Mouse (Mus musculus): ENCODE data around the gene BC067074. TPM values are rescaled to one million over a fixed set of nuclear protein-coding genes. Genes with fewer than 3 reads are reported as not detected.

BC067074 gene
- polyA plus RNA-seq, 1 experiment from 2014 or later, result 0.80 TPM

GRCm38 (mm10) chr13:113267204-113267603, 25.8 kb upstream of the BC067074 start:
- no peaks in the 10 kb centered on the region for H3K9me3 ChIP-seq (replicated peaks; ENCODE audit: control insufficient read depth, low read length, poor library complexity, severe bottlenecking)
- H3K4me1 ChIP-seq (ENCODE audit: control insufficient read depth, insufficient read depth, low read length), result 0 out of 2 replicates have a peak, but pooled peaks cover 2% of the 10 kb centered on the region
- H3K27me3 ChIP-seq (ENCODE audit: control insufficient read depth, insufficient read depth, low read depth, low read length), result no peaks in the 10 kb centered on the region
- 96% methylated on average over 3 of the region's 3 CpGs for WGBS
- H3K36me3 ChIP-seq (ENCODE audit: control insufficient read depth, insufficient read depth, low read length), result no peaks in the 10 kb centered on the region
- ATAC-seq, result no peak
- no peak overlapping the region for H3K9ac ChIP-seq (ENCODE audit: low read depth, low read length)
- no peak overlapping the region for H3K4me2 ChIP-seq (ENCODE audit: low read length)
- no peak overlapping the region for H3K27ac ChIP-seq (ENCODE audit: low read length)
- H3K4me3 ChIP-seq (ENCODE audit: low read depth, low read length), result no peak overlapping the region

GRCm38 (mm10) chr13:113269777-113270776, 22.9 kb upstream of the BC067074 start:
- H3K27ac ChIP-seq (ENCODE audit: low read length), result no peak overlapping the region
- H3K9me3 ChIP-seq (replicated peaks; ENCODE audit: control insufficient read depth, low read length, poor library complexity, severe bottlenecking), result no peaks in the 10 kb centered on the region
- 42% methylated on average over 18 of the region's 18 CpGs for WGBS
- H3K4me1 ChIP-seq (ENCODE audit: control insufficient read depth, insufficient read depth, low read length), result 0 out of 2 replicates have a peak, but pooled peaks cover 2% of the 10 kb centered on the region
- H3K4me3 ChIP-seq (ENCODE audit: low read depth, low read length), result no peak overlapping the region
- peak; percentile 93 for ATAC-seq
- H3K27me3 ChIP-seq (ENCODE audit: control insufficient read depth, insufficient read depth, low read depth, low read length), result no peaks in the 10 kb centered on the region
- H3K4me2 ChIP-seq (ENCODE audit: low read length), result no peak overlapping the region
- no peak overlapping the region for H3K9ac ChIP-seq (ENCODE audit: low read depth, low read length)
- no peaks in the 10 kb centered on the region for H3K36me3 ChIP-seq (ENCODE audit: control insufficient read depth, insufficient read depth, low read length)

- Histone ChIP-seq H3K4me2 (ENCODE audit: low read length) (no peak overlapping the region), H3K27ac (ENCODE audit: low read length) (no peak overlapping the region), H3K36me3 (ENCODE audit: control insufficient read depth, insufficient read depth, low read length) (no peaks in the 10 kb centered on the region), H3K4me1 (ENCODE audit: control insufficient read depth, insufficient read depth, low read length) (0 out of 2 replicates have a peak, but pooled peaks cover 2% of the 10 kb centered on the region), H3K27me3 (ENCODE audit: control insufficient read depth, insufficient read depth, low read depth, low read length) (no peaks in the 10 kb centered on the region), H3K9me3 (replicated peaks; ENCODE audit: control insufficient read depth, low read length, poor library complexity, severe bottlenecking) (no peaks in the 10 kb centered on the region), H3K4me3 (ENCODE audit: low read depth, low read length) (no peak overlapping the region), H3K9ac (ENCODE audit: low read depth, low read length) (no peak overlapping the region)
- ATAC-seq, result no peak
- 94% methylated on average over 8 of the region's 8 CpGs for WGBS
Observed at GRCm38 (mm10) chr13:113271189-113271588, 21.8 kb upstream of the BC067074 start.

- no peaks in the 10 kb centered on the region for H3K36me3 ChIP-seq (ENCODE audit: control insufficient read depth, insufficient read depth, low read length)
- H3K4me1 ChIP-seq (ENCODE audit: control insufficient read depth, insufficient read depth, low read length), result no peaks in the 10 kb centered on the region
- WGBS, result 92% methylated on average over 7 of the region's 7 CpGs
- ATAC-seq, result no peak
- H3K4me2 ChIP-seq (ENCODE audit: low read length), result no peak overlapping the region
- H3K27me3 ChIP-seq (ENCODE audit: control insufficient read depth, insufficient read depth, low read depth, low read length), result no peaks in the 10 kb centered on the region
- no peak overlapping the region for H3K9ac ChIP-seq (ENCODE audit: low read depth, low read length)
- H3K27ac ChIP-seq (ENCODE audit: low read length), result no peak overlapping the region
- no peak overlapping the region for H3K4me3 ChIP-seq (ENCODE audit: low read depth, low read length)
- no peaks in the 10 kb centered on the region for H3K9me3 ChIP-seq (replicated peaks; ENCODE audit: control insufficient read depth, low read length, poor library complexity, severe bottlenecking)
Observed at GRCm38 (mm10) chr13:113287141-113287540, 5.8 kb upstream of the BC067074 start.

- no peak overlapping the region for H3K27ac ChIP-seq (ENCODE audit: low read length)
Observed at GRCm38 (mm10) chr13:113288210-113289197, 4.5 kb upstream of the BC067074 start.

GRCm38 (mm10) chr13:113289760-113290159, 3.2 kb upstream of the BC067074 start:
- no peak for ATAC-seq
- H3K9ac ChIP-seq (ENCODE audit: low read depth, low read length), result no peak overlapping the region
- H3K27me3 ChIP-seq (ENCODE audit: control insufficient read depth, insufficient read depth, low read depth, low read length), result no peaks in the 10 kb centered on the region
- no peaks in the 10 kb centered on the region for H3K36me3 ChIP-seq (ENCODE audit: control insufficient read depth, insufficient read depth, low read length)
- H3K27ac ChIP-seq (ENCODE audit: low read length), result no peak overlapping the region
- WGBS, result 52% methylated on average over 4 of the region's 4 CpGs
- no peak overlapping the region for H3K4me2 ChIP-seq (ENCODE audit: low read length)
- no peak overlapping the region for H3K4me3 ChIP-seq (ENCODE audit: low read depth, low read length)
- H3K4me1 ChIP-seq (ENCODE audit: control insufficient read depth, insufficient read depth, low read length), result no peaks in the 10 kb centered on the region; the same call in 1 of the 2 replicates
- H3K9me3 ChIP-seq (replicated peaks; ENCODE audit: control insufficient read depth, low read length, poor library complexity, severe bottlenecking), result no peaks in the 10 kb centered on the region

More at GRCm38 (mm10) chr13:113288210-113289197, 4.5 kb upstream of the BC067074 start:
- Histone ChIP-seq H3K36me3 (ENCODE audit: control insufficient read depth, insufficient read depth, low read length) (no peaks in the 10 kb centered on the region), H3K9me3 (replicated peaks; ENCODE audit: control insufficient read depth, low read length, poor library complexity, severe bottlenecking) (no peaks in the 10 kb centered on the region), H3K4me3 (ENCODE audit: low read depth, low read length) (no peak overlapping the region), H3K9ac (ENCODE audit: low read depth, low read length) (no peak overlapping the region), H3K4me2 (ENCODE audit: low read length) (no peak overlapping the region), H3K27me3 (ENCODE audit: control insufficient read depth, insufficient read depth, low read depth, low read length) (no peaks in the 10 kb centered on the region), H3K4me1 (ENCODE audit: control insufficient read depth, insufficient read depth, low read length) (no peaks in the 10 kb centered on the region; the same call in 1 of the 2 replicates)
- WGBS, result 85% methylated on average over 7 of the region's 7 CpGs
- ATAC-seq, result no peak

- no peaks in the 10 kb centered on the region for H3K9me3 ChIP-seq (replicated peaks; ENCODE audit: control insufficient read depth, low read length, poor library complexity, severe bottlenecking)
- H3K27me3 ChIP-seq (ENCODE audit: control insufficient read depth, insufficient read depth, low read depth, low read length), result no peaks in the 10 kb centered on the region
- ATAC-seq, result no peak
- WGBS, result 85% methylated on average over 8 of the region's 8 CpGs
- H3K9ac ChIP-seq (ENCODE audit: low read depth, low read length), result no peak overlapping the region
- H3K36me3 ChIP-seq (ENCODE audit: control insufficient read depth, insufficient read depth, low read length), result no peaks in the 10 kb centered on the region
- H3K27ac ChIP-seq (ENCODE audit: low read length), result no peak overlapping the region
- H3K4me1 ChIP-seq (ENCODE audit: control insufficient read depth, insufficient read depth, low read length), result no peaks in the 10 kb centered on the region; the same call in 1 of the 2 replicates
- H3K4me3 ChIP-seq (ENCODE audit: low read depth, low read length), result no peak overlapping the region
- H3K4me2 ChIP-seq (ENCODE audit: low read length), result no peak overlapping the region
Observed at GRCm38 (mm10) chr13:113292001-113292400, 958 bp upstream of the BC067074 start.

- Histone ChIP-seq H3K9ac (ENCODE audit: low read depth, low read length) (no peak overlapping the region), H3K9me3 (replicated peaks; ENCODE audit: control insufficient read depth, low read length, poor library complexity, severe bottlenecking) (no peaks in the 10 kb centered on the region), H3K4me3 (ENCODE audit: low read depth, low read length) (peak overlapping the region; percentile 63), H3K27ac (ENCODE audit: low read length) (no peak overlapping the region), H3K27me3 (ENCODE audit: control insufficient read depth, insufficient read depth, low read depth, low read length) (no peaks in the 10 kb centered on the region), H3K36me3 (ENCODE audit: control insufficient read depth, insufficient read depth, low read length) (no peaks in the 10 kb centered on the region), H3K4me2 (ENCODE audit: low read length) (peak overlapping the region; percentile 93), H3K4me1 (ENCODE audit: control insufficient read depth, insufficient read depth, low read length) (no peaks in the 10 kb centered on the region; the same call in 1 of the 2 replicates)
- 67% methylated on average over 11 of the region's 11 CpGs for WGBS
- ATAC-seq, result no peak
Observed at GRCm38 (mm10) chr13:113293707-113294432, 911 bp downstream of the BC067074 start.

Data from midbrain, embryonic 16.5 days (tissue).